Mouse (Mus musculus) retina, adult 2 months (tissue): ENCODE measurements at regions not wholly inside any gene's neighbourhood (a gene's known extent, or its start where the extent isn't known, plus 50 kb on each side); places are given as distances from the start of the nearest gene placed in this dataset.

Experiments used
- DNase-seq: peaks from one replicate; pipeline ENCODE4 v3.0.0-alpha.2; 2012; ENCODE audit warnings: low read depth, low spot score

GRCm38 (mm10) chr3:56590071-56590470, 406.6 kb upstream of the Nbea start:
- DNase-seq, result no peak

- peak; percentile 20 for DNase-seq
Measured at GRCm38 (mm10) chr3:56575422-56575821, 391.9 kb upstream of the Nbea start.

- DNase-seq, result no peak
Measured at GRCm38 (mm10) chr3:56536178-56536577, 352.7 kb upstream of the Nbea start.

- DNase-seq, result no peak
Measured at GRCm38 (mm10) chr3:56504445-56504844, 320.9 kb upstream of the Nbea start.

- DNase-seq, result no peak
Measured at GRCm38 (mm10) chr3:56499301-56499700, 315.8 kb upstream of the Nbea start.

GRCm38 (mm10) chr3:56493937-56494336, 310.4 kb upstream of the Nbea start:
- DNase-seq, result no peak

- DNase-seq, result no peak
Measured at GRCm38 (mm10) chr3:56489154-56489553, 305.7 kb upstream of the Nbea start.

GRCm38 (mm10) chr3:56485550-56486400, 302.3 kb upstream of the Nbea start:
- no peak for DNase-seq

- DNase-seq, result no peak
Measured at GRCm38 (mm10) chr3:56484096-56484495, 300.6 kb upstream of the Nbea start.

- no peak for DNase-seq
Measured at GRCm38 (mm10) chr3:56483370-56483769, 299.9 kb upstream of the Nbea start.

GRCm38 (mm10) chr3:56479529-56479928, 296.0 kb upstream of the Nbea start:
- DNase-seq, result no peak

- DNase-seq, result no peak
Measured at GRCm38 (mm10) chr3:56478544-56479140, 295.1 kb upstream of the Nbea start.

GRCm38 (mm10) chr3:56475529-56476527, 292.3 kb upstream of the Nbea start:
- no peak for DNase-seq

GRCm38 (mm10) chr3:56472651-56473050, 289.1 kb upstream of the Nbea start:
- DNase-seq, result no peak

- no peak for DNase-seq
Measured at GRCm38 (mm10) chr3:56471823-56472222, 288.3 kb upstream of the Nbea start.

GRCm38 (mm10) chr3:56471185-56471584, 287.7 kb upstream of the Nbea start:
- DNase-seq, result no peak

- no peak for DNase-seq
Measured at GRCm38 (mm10) chr3:56457625-56458024, 274.1 kb upstream of the Nbea start.

GRCm38 (mm10) chr3:56456317-56456716, 272.8 kb upstream of the Nbea start:
- no peak for DNase-seq

- no peak for DNase-seq
Measured at GRCm38 (mm10) chr3:56438900-56439299, 255.4 kb upstream of the Nbea start.

GRCm38 (mm10) chr3:56438020-56438747, 254.7 kb upstream of the Nbea start:
- no peak for DNase-seq

GRCm38 (mm10) chr3:56437058-56437457, 253.6 kb upstream of the Nbea start:
- no peak for DNase-seq
